Mouse (Mus musculus) hematopoietic stem cell, adult 5-6 weeks (primary cell): ENCODE results near the gene Cldn11. TPM values are rescaled to one million over a fixed set of nuclear protein-coding genes. Genes with fewer than 3 reads are reported as not detected.
A peak's percentile ranks its signal among the peaks of the same experiment; 100 is the strongest.
"Not testable (repeated sequence)": the region's sequence is repeated elsewhere in the genome, so short reads cannot be mapped to it uniquely, and the experiment has no call there.

Experiments used
- ATAC-seq, 2 experiments: fragments of 125-278 bp in 1 of 2; replicated peaks in 1 of 2; 2 replicates each; pipeline ENCODE4 v1.8.0; 2016 to 2017; ENCODE audit warnings: inconsistent platforms in 2 of 2, mild to moderate bottlenecking in 2 of 2, moderate number of reproducible peaks in 2 of 2, low read depth in 1 of 2, moderate TSS enrichment in 1 of 2; ENCODE audit not compliant: low FRiP score in 2 of 2, poor library complexity in 2 of 2, severe bottlenecking in 2 of 2, insufficient read depth in 1 of 2, low TSS enrichment in 1 of 2
- total RNA-seq: library from RNA; stranded (forward); fragments of 172-1452, 232-1000 nt; gene quantifications from 2 replicates; pipeline ENCODE4 v1.2.3, GENCODE M21; 2017

The Cldn11 gene
- not detected in 2 replicates for total RNA-seq

DNA sequence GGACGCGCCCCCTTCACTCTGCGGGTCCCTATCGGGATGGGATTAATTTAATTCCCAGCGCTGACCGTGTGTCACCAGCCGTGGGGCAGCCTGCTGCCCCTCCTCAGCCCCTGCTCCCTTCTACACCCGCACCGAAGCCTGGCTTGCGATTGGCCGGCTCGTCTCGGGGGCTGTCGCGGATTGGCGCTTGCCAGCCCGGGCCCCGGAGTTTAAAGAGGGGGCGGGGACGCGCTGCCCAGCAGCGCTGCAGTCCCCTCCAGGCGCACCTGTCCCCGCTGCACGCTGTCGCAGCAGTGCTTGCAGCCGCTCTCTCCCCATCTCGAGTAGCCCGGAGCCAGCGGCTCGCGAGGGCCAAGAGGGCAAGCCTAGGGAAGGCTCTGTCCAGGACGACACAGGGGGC lies at the start of gene Cldn11:
Gene Cldn11 (plus strand): TSS at position 215 of the 400 bp plus-strand sequence.
- peak; percentile 12 to 43; a peak in 2 of 4 replicates for ATAC-seq

DNA sequence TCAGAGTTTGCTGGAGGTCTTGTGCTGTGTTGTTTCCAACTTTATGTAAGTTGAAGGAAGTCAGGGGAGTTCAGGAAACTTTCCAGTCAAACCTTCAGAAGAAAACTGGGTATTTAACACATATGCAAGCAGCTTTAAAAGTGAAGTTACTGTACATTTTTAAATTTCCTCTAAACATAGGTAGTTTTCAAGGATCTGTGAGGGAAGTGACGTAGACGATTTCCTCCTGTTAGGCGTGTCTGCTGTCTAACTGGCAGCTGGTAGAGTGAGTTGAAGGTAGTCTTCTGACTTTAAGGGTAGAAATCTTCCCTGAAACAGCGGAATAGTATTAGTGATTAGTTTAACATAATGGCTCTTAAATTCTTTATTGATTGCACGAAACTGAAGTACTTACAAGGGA lies 49.7 kb upstream of the Cldn11 start:
- no peak for ATAC-seq

- no peak for ATAC-seq
These were observed 48.9 kb upstream of the Cldn11 start for GRCm38 (mm10) chr3:31100802-31101201.

GRCm38 (mm10) chr3:31104936-31105335 lies 44.8 kb upstream of the Cldn11 start:
- peak in 1 of 2 experiments; percentile 20; a peak in 1 of 4 replicates for ATAC-seq

DNA sequence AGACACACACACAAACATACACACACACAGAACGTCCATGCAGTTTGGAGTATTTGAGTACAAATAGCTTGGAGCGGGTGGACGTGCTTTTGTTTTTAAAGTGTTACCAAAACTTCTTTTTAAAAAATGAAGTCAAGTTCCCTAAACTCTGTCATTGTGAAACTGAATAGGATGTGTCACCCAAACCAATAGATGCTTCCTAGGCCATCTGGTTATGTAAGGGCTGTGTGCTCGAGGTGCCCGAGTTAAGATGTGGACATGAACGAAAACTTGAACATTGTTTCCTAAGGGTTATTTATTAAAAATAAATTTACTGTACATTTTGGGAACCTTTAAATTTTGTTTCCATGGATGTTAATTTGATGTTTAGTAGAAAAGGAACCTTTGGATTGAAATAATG lies 43.1 kb upstream of the Cldn11 start:
- peak in 1 of 2 experiments; percentile 50; a peak in 1 of 4 replicates for ATAC-seq

- ATAC-seq = no peak
These were observed 42.0 kb upstream of the Cldn11 start for GRCm38 (mm10) chr3:31107674-31108073.

GRCm38 (mm10) chr3:31109108-31109507 lies 40.6 kb upstream of the Cldn11 start:
- ATAC-seq = peak; percentile 60 to 62; a peak in 3 of 4 replicates

DNA sequence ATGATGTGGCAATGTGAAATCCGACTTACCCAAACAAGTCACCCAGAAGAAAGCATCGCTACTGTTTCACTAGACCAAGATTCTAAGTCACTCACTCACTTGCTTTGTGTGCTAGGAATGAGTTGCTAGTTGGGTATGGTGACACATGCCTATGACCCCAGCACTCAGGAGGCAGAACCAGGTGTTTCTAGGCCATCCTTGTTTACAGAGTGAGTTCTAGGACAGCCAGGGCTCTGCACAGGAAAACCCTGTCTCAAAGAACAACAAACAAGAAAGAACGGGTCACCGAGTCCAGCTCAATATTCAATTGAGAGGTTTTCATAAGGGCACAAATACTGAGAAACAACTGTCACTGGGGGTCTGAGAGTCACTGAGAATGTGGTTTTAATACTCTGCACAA lies 26.6 kb upstream of the Cldn11 start:
- ATAC-seq = no peak

DNA sequence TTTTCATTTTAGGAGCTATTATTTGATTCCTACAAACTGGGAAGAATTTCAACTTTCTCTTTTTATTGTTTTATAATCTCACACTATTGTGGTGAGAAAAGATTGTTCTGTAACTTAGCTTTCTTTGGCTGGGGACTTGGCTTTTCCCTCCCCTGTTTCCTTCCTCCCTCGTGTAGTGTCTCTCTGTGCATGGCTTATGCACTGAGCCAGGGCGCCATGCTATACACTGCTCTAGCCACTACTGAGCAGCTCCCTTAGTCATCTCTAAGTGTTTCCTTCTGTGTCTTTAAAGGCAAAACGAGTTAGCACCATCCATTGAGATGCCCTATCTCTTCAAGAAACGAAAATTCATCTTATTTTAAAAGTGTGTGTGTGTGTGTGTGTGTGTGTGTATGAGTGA lies 23.4 kb upstream of the Cldn11 start:
- peak in 1 of 2 experiments; percentile 59; a peak in 2 of 4 replicates for ATAC-seq

DNA sequence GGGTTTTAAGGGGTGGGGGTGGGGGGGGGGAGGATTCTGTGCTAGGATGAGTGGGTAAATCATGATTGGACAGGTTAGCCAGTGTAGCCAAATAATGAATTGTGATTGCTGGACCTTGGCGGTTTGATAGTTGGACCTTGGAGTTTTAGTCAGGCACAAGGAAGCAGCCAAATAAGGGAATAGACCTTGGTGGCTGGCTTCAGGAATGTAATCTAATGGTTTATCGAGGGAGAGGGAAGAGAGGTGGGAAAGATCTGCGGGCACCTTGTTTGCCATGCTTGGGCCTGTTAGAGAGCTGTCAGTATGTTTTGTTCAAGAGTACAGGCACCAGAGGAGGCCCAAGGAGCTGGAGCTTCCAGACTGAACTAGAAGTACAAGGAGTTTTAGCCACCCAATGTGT lies 22.9 kb upstream of the Cldn11 start:
- no peak for ATAC-seq

DNA sequence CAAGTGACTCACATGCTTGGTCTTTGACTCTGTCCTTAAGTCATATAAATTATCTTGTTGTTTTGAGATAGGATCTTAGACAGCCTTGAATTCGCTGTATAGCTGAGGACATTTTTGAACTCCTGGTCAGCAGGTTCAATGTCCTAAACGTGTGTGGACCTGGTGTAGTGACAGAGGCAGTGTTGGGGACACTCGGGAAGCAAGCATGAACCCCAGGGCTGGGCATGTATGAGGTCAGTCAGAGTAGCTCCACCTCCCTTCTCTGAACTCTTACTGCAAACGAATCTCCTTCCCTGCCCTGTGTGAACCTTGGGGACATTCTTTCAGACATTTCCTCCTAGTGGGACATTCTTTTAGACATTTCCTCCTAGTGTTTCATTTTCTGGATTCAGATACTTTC lies 20.0 kb upstream of the Cldn11 start:
- ATAC-seq = no peak

DNA sequence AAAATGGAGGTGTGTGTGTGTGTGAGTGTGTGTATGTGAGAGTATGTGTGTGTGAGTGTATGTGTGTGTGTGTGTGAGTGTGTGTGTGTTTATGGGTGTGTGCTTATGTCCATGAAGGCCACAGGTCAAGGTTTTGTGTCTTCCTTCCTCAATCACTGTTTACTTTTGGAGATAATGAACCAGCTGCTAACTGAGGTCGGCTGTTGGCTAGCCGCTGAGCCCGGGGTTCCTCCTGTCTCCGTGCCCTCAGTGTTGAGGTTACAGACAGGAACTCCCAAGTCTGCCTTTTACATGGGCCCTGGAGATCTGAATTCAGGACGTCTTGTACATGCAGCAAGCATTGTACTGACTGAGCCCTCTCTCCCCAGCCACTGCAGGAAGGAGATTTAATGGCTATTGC lies 16.1 kb upstream of the Cldn11 start:
- peak; percentile 65 to 69 for ATAC-seq

DNA sequence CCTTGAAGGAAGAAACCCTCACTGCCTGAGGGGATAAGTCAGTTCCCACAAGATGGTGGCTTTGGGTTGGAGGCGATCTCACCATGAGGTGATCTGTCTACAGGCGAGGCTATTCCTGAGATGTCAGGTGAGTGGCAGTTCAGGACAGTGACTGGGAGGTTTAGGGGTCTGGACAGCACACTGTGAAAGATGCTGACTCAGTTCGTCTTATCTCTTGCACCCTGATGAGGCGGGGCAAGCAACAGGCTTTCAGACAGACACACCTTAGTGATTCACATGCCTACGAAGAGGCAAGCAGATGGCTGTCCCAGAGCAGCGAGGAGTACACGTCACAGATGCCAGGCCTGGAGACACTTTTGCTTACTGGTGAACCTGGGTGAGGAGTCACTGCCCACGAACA lies 15.5 kb upstream of the Cldn11 start:
- ATAC-seq = no peak

DNA sequence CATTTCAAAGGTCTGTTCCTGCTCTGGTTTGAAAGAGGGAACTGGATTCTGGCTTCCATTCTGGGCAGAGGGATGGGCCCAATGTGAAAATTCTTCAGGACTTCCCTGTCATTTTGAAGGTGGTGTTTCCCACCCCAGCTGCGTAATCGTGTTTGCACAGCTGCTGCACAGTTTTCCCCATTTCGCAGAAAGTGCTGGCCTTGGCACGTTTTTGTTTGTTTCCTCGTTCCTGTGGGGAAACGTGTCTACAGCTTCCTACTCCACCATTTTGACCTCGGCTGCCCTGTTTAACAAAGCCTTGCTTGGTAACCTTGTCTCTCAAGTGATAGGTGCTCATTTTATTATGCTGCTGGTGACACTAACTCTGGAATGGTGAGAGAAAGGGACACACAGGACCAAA lies 15.0 kb upstream of the Cldn11 start:
- no peak for ATAC-seq

DNA sequence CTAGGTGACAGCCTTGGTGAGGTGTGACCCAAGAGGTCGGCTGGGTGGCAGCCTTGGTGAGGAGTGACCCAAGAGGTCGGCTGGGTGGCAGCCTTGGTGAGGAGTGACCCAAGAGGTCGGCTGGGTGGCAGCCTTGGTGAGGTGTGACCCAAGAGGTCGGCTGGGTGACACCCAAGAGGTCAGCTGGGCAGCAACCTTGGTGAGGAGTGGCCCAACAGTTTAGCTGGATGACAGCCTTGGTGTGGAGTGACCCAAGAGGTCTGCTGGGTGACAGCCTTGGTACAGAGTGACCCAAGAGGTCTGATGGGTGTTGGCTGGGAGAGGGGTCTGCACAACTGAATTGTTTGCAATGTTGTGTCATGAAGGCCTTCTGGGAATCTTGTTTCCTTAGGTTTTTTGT lies 13.1 kb upstream of the Cldn11 start:
- not testable (repeated sequence) for ATAC-seq

- ATAC-seq = peak; percentile 46 to 49; a peak in 2 of 4 replicates
These were observed 11.0 kb upstream of the Cldn11 start for GRCm38 (mm10) chr3:31138454-31139424.

GRCm38 (mm10) chr3:31141621-31142020 lies 8.1 kb upstream of the Cldn11 start:
- no peak for ATAC-seq

GRCm38 (mm10) chr3:31145222-31145621 lies 4.5 kb upstream of the Cldn11 start:
- ATAC-seq = not testable (repeated sequence)
